Mouse (Mus musculus): ENCODE data around the gene Plekha4. TPM values are rescaled to one million over a fixed set of nuclear protein-coding genes. Genes with fewer than 3 reads are reported as not detected.
A peak's percentile ranks its signal among the peaks of the same experiment; 100 is the strongest.

The Plekha4 gene
- polyA plus RNA-seq, 1 experiment from 2014 or later, result 0.87 TPM

DNA sequence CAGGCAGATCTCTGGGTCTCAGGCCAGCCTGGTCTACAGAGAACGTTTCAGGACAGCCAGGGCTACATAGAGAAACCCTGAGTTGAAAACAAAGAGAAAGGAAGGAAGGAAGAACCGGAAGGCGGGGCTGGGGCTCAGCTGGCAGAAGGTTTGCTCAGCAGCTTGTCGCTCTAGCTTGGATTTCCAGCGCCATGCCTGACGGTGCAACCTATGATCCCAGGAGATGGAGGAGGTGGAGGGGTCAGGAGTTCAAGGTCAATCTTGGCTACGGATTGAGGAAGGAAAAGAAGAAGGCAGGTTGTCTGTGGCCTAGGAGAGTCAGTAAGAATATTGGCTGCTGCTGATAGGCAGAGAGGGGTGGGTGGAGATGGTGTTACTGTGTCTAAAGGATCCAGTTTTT is 34.1 kb downstream of the Plekha4 start:
- Histone ChIP-seq H3K27me3 (ENCODE audit: control insufficient read depth, insufficient read depth, low read depth, low read length) (no peaks in the 10 kb centered on the region), H3K4me2 (ENCODE audit: low read length) (no peak overlapping the region), H3K27ac (ENCODE audit: low read length) (no peak overlapping the region), H3K4me1 (ENCODE audit: control insufficient read depth, insufficient read depth, low read length) (peaks cover 3% of the 10 kb centered on the region; the same call in 1 of the 2 replicates), H3K9ac (ENCODE audit: low read depth, low read length) (no peak overlapping the region), H3K36me3 (ENCODE audit: control insufficient read depth, insufficient read depth, low read length) (no peaks in the 10 kb centered on the region), H3K9me3 (replicated peaks; ENCODE audit: control insufficient read depth, low read length, poor library complexity, severe bottlenecking) (no peaks in the 10 kb centered on the region), H3K4me3 (ENCODE audit: low read depth, low read length) (no peak overlapping the region)
- ATAC-seq, result no peak
- 88% methylated on average over 7 of the region's 7 CpGs for WGBS

DNA sequence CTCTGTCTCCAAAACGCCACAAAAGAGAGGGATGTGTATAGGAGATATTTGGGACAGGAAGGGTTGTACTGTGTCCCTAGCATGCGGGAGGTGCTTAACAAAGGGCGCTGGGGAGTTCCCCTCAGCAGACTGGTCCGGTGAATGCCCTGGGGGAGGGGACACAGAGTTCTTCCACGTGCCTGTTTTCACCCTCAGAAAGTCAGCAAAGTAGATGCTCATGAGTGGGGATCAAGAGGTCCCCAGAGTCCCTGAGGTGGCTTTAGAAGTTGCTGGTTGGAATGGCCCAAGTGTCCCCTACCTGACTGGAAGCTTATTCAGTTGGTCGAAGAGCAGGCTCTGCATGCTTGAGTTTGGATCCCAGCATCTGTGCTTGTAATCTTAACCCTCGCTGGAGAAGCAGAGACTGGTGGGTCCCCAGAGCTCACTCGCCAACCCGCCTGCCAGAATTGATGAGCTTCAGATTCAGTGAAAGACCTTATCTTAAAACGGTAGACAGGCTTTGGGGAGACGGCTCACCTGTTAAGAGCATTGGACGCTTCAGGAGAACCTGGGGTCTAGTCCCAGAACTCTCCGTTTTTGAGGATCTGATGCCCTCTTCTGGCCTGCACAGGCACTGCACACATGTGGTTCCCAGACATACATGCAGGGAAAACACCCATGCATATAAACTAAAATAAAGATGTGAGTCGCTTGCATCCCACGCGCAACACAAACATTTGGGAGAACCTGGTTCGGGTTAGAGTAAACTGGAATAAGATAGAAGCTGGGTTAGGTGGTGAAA is 34.9 kb downstream of the Plekha4 start:
- no peaks in the 10 kb centered on the region for H3K9me3 ChIP-seq (replicated peaks; ENCODE audit: control insufficient read depth, low read length, poor library complexity, severe bottlenecking)
- H3K4me1 ChIP-seq (ENCODE audit: control insufficient read depth, insufficient read depth, low read length), result peaks cover 3% of the 10 kb centered on the region; the same call in 1 of the 2 replicates
- ATAC-seq, result peak; percentile 69; the same call in 1 of the 2 replicates
- no peak overlapping the region for H3K9ac ChIP-seq (ENCODE audit: low read depth, low read length)
- no peak overlapping the region for H3K4me3 ChIP-seq (ENCODE audit: low read depth, low read length)
- peak overlapping the region; percentile 28; the same call in 1 of the 2 replicates for H3K4me2 ChIP-seq (ENCODE audit: low read length)
- WGBS, result 27% methylated on average over 17 of the region's 17 CpGs
- H3K27me3 ChIP-seq (ENCODE audit: control insufficient read depth, insufficient read depth, low read depth, low read length), result no peaks in the 10 kb centered on the region
- H3K36me3 ChIP-seq (ENCODE audit: control insufficient read depth, insufficient read depth, low read length), result no peaks in the 10 kb centered on the region
- H3K27ac ChIP-seq (ENCODE audit: low read length), result no peak overlapping the region

DNA sequence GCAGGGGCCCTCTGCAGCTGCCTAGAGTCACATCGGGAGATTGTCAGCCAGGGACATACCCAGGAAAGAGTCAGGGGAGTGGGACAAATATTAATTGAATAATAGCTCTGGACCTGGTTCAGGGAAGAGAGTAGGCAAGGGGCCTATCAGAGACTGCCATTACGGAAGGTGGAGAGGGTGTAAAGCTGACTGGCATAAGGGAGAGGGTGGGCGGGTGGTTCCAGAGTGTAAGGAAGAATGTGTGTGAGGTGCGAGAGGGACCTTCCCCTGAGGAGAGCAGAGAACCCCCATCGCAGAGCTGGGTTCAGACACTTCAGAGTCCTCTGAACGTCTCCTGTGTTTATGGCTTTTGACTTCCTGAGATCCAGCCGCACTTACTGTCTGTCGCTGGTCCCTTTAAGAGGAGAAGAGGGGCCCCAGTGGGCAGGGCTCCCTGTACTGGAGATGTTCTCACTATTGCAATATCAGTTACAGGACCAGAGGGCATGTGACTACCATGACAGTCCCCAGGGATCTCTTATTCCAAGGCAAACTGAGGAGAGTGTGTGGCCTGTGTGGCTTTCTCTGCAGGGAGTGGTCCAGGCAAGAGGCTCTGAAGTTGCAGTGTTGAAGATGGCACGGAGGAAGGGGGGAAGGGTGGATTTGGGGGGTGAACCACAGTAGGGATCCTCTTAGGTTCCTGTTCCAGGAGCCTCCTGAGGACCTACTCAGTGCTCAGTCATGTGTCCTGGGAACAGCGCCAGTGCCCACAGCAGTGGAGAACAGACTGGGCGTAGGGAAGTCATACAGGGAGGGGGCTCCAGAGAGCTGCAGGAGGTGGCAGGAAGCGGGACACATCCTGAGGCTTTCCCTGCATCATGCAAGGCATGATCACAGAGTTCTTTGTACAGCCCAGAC is 35.7 kb downstream of the Plekha4 start:
- no peaks in the 10 kb centered on the region for H3K36me3 ChIP-seq (ENCODE audit: control insufficient read depth, insufficient read depth, low read length)
- H3K9ac ChIP-seq (ENCODE audit: low read depth, low read length), result no peak overlapping the region
- H3K4me3 ChIP-seq (ENCODE audit: low read depth, low read length), result no peak overlapping the region
- peaks cover 3% of the 10 kb centered on the region; the same call in 1 of the 2 replicates for H3K4me1 ChIP-seq (ENCODE audit: control insufficient read depth, insufficient read depth, low read length)
- 0 out of 2 replicates have a peak, but pooled peaks have one; percentile 30 for ATAC-seq
- no peak overlapping the region for H3K4me2 ChIP-seq (ENCODE audit: low read length)
- H3K27me3 ChIP-seq (ENCODE audit: control insufficient read depth, insufficient read depth, low read depth, low read length), result no peaks in the 10 kb centered on the region
- H3K27ac ChIP-seq (ENCODE audit: low read length), result no peak overlapping the region
- no peaks in the 10 kb centered on the region for H3K9me3 ChIP-seq (replicated peaks; ENCODE audit: control insufficient read depth, low read length, poor library complexity, severe bottlenecking)
- 58% methylated on average over 11 of the region's 12 CpGs for WGBS

DNA sequence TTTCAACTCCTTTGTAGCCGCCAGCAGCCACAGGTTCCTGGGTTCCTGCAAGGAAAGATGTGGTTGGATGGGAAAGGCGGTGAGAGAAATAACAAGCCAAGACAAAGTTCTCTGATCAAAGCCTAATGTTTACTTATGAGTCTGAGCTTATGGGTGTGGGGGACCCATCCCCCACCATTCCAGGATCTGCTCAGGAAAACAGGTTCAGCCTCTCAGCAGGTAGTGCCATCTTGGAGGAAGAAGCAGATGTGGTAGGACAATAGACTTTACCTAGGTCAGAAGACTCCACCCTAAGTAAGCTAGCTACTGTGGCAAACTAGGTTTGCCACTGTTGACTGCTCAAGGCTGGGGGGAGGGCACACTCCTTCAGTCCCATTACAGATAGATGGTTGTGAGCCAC is 38.7 kb downstream of the Plekha4 start:
- H3K27me3 ChIP-seq (ENCODE audit: control insufficient read depth, insufficient read depth, low read depth, low read length), result no peaks in the 10 kb centered on the region
- H3K4me1 ChIP-seq (ENCODE audit: control insufficient read depth, insufficient read depth, low read length), result peaks cover 13% of the 10 kb centered on the region
- no peak overlapping the region for H3K9ac ChIP-seq (ENCODE audit: low read depth, low read length)
- H3K27ac ChIP-seq (ENCODE audit: low read length), result no peak overlapping the region
- H3K4me2 ChIP-seq (ENCODE audit: low read length), result no peak overlapping the region
- no peak overlapping the region for H3K4me3 ChIP-seq (ENCODE audit: low read depth, low read length)
- 85% methylated on average over 2 of the region's 2 CpGs for WGBS
- no peak for ATAC-seq
- no peaks in the 10 kb centered on the region for H3K36me3 ChIP-seq (ENCODE audit: control insufficient read depth, insufficient read depth, low read length)
- H3K9me3 ChIP-seq (replicated peaks; ENCODE audit: control insufficient read depth, low read length, poor library complexity, severe bottlenecking), result no peaks in the 10 kb centered on the region

DNA sequence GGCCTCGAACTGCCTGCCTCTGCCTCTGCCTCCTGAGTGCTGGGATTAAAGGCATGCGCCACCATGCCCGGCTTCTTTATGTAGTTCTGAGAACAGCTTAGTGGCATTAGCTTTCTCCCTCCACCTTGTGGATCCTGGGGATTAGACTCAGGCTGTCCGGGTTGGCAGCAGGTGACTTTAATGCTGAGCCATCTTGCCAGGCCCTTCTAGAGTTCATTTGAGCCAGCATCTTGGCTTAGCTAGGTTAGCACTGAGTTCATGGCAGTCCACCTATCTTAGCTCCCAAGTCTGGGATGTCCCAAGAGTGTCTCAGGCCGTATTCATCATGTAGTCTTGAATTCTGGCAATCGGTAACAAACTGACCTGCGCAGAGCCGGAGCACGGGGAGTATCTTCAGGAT is 39.3 kb downstream of the Plekha4 start:
- Histone ChIP-seq H3K27me3 (ENCODE audit: control insufficient read depth, insufficient read depth, low read depth, low read length) (no peaks in the 10 kb centered on the region), H3K36me3 (ENCODE audit: control insufficient read depth, insufficient read depth, low read length) (no peaks in the 10 kb centered on the region), H3K4me3 (ENCODE audit: low read depth, low read length) (no peak overlapping the region), H3K4me1 (ENCODE audit: control insufficient read depth, insufficient read depth, low read length) (peaks cover 14% of the 10 kb centered on the region), H3K27ac (ENCODE audit: low read length) (no peak overlapping the region), H3K9me3 (replicated peaks; ENCODE audit: control insufficient read depth, low read length, poor library complexity, severe bottlenecking) (no peaks in the 10 kb centered on the region), H3K9ac (ENCODE audit: low read depth, low read length) (no peak overlapping the region), H3K4me2 (ENCODE audit: low read length) (no peak overlapping the region)
- WGBS, result 86% methylated on average over 9 of the region's 9 CpGs
- no peak for ATAC-seq

DNA sequence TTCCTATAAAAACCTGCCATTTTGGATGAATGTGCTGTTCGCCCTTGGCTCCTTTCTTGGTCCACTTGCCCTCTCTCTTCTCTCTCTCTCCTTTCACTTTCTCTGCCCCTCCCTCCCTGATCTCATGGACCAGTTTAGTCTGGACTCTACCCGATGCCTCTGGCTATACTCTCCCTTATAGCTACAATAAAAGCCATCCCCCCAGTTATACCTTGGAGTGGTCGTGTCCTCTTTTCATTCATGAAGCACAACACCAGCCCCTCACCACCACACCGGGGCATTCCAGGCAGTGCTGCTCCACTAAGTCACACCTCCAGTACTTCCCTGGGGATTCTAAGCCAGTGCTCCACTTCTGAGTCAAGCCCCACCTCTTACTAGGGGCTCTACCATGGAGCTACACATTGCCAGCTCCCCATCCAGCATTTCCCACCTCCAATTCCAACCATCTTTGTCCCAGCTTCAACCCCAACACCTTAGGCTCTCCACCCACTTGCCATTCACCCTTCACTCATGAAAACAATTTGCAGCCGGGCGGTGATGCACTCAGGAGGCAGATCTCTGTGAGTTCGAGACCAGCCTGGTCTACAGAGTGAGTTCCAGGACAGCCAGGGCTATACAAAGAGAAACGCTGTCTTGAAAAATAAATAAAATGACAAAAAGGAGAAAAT is 41.1 kb downstream of the Plekha4 start:
- H3K9ac ChIP-seq (ENCODE audit: low read depth, low read length), result peak overlapping the region; percentile 52; the same call in 1 of the 2 replicates
- H3K4me1 ChIP-seq (ENCODE audit: control insufficient read depth, insufficient read depth, low read length), result peaks cover 22% of the 10 kb centered on the region
- no peaks in the 10 kb centered on the region for H3K27me3 ChIP-seq (ENCODE audit: control insufficient read depth, insufficient read depth, low read depth, low read length)
- no peaks in the 10 kb centered on the region for H3K36me3 ChIP-seq (ENCODE audit: control insufficient read depth, insufficient read depth, low read length)
- peak overlapping the region; percentile 85 for H3K4me2 ChIP-seq (ENCODE audit: low read length)
- 70% methylated on average over 8 of the region's 8 CpGs for WGBS
- no peak for ATAC-seq
- no peak overlapping the region for H3K27ac ChIP-seq (ENCODE audit: low read length)
- H3K9me3 ChIP-seq (replicated peaks; ENCODE audit: control insufficient read depth, low read length, poor library complexity, severe bottlenecking), result no peaks in the 10 kb centered on the region
- no peak overlapping the region for H3K4me3 ChIP-seq (ENCODE audit: low read depth, low read length)

DNA sequence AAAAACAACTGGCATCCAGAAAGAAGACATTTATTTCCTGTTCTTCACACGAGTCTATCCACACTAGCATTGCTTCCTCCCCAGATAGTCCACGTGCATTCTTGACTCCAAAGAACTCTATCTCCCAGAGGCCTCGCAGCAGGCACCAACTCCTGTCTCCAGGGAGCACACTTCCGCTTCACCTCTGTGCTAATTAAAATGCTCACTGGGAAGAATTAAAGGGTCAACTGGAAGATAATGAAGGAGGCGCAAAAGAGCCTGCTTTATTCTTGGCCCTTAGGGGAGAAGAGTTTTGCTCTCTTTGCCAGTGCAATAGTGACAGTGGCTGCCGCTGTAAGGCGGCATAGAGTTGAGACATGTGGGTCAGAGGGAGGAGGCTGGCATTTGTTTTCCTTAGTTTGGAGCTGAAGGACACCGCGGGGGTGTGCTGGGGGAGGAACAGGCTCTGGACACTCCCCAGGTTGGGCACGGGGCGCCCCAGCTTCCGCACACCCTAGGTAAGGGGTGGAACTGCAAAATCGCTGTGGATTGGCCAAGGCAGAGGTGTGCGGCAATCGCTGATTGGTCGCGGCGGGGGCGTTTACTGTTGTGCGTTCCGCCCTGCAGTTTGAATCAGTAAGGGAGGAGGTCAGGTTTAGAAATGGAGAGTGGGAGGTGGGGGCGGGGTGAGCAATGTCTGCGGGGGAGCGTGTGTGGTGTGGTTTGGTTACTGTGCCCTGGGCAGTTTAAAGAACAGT is 41.8 kb downstream of the Plekha4 start:
- under 1% methylated on average over 24 of the region's 24 CpGs for WGBS
- Histone ChIP-seq H3K27ac (ENCODE audit: low read length) (peak overlapping the region; percentile 34), H3K9me3 (replicated peaks; ENCODE audit: control insufficient read depth, low read length, poor library complexity, severe bottlenecking) (no peaks in the 10 kb centered on the region), H3K4me3 (ENCODE audit: low read depth, low read length) (peak overlapping the region; percentile 48), H3K4me2 (ENCODE audit: low read length) (peak overlapping the region; percentile 85), H3K36me3 (ENCODE audit: control insufficient read depth, insufficient read depth, low read length) (no peaks in the 10 kb centered on the region), H3K9ac (ENCODE audit: low read depth, low read length) (peak overlapping the region; percentile 52), H3K27me3 (ENCODE audit: control insufficient read depth, insufficient read depth, low read depth, low read length) (no peaks in the 10 kb centered on the region), H3K4me1 (ENCODE audit: control insufficient read depth, insufficient read depth, low read length) (peaks cover 22% of the 10 kb centered on the region)
- ATAC-seq, result peak; percentile 92
